Comparison of ENCODE assay signal across 8 mouse cellular contexts in the genomic region with DNA sequence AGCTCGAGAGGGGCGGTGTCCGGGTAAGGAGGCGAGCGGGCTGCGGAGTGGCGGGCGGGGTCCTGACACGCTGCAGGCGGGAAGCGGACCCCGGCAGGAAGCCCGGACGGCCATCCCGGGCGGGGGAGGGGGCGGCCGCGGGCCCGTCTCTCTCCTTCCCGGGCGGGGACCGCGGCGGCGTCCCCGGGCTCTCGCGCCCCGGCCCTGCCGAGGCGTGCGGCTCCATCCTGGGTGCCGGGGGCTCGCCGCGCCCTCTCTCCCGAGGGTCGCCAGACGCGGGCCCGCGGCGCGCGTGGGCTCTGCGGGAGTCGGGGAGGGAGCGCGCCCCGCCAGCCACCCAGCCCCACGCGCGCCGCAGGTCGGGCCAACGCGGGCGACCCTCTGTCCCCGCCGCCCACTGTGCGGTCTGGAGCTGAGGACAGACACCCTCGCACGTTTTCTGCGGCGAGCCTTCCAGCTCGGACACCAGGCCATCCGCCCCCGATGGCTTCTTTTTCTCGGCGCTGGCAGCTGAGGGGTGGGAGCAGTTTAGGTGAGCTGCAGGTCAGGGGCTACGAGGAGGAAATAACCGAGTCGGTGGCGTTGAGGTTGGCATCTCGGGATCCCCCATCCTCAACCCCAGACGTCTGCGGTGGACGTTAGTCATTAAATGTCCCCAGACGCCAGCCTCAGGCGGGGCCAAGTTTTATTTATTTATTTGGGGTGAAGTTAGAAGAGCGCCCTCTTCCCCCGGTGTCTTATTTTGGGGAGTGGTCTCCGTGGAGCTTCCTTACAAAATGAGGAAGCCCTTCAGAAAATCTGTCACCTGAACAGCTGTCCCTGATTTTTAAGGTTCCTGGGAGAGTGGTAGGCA. TPM values are rescaled to one million over a fixed set of nuclear protein-coding genes. Genes with fewer than 3 reads are reported as not detected.
DNase-seq lines count a peak whose midpoint lies in the region; ATAC-seq and TF ChIP-seq lines count a peak whose summit lies in the region.

No protein-coding gene starts in this region.

- peak overlapping the region; percentile 77 for H3K4me3 ChIP-seq in layer of hippocampus, adult 2 months
- H3K4me3 ChIP-seq in forebrain, embryonic 14.5 days (ENCODE audit: low read depth, low read length): peak overlapping the region; percentile 75
- peak overlapping the region; percentile 86 for H3K4me3 ChIP-seq in hindbrain, embryonic 14.5 days (replicated peaks; ENCODE audit: low read length)
- H3K4me3 ChIP-seq in liver, embryonic 11.5 days (ENCODE audit: low read depth, low read length): peak overlapping the region; percentile 95
- H3K4me3 ChIP-seq in myocyte: peak overlapping the region; percentile 78

- H3K27me3 ChIP-seq in forebrain, embryonic 14.5 days (replicated peaks; ENCODE audit: control insufficient read depth, insufficient read depth, low read length): no peaks in the 10 kb centered on the region
- no peaks in the 10 kb centered on the region for H3K27me3 ChIP-seq in hindbrain, embryonic 14.5 days (ENCODE audit: control insufficient read depth, insufficient read depth, low read length)
- no peaks in the 10 kb centered on the region for H3K27me3 ChIP-seq in liver, embryonic 11.5 days (replicated peaks; ENCODE audit: control insufficient read depth, insufficient read depth, low read length)
- no peaks in the 10 kb centered on the region for H3K27me3 ChIP-seq in myocyte (ENCODE audit: control insufficient read depth, insufficient read depth, insufficient read length)

- peak; percentile 77; the same call in 1 of the 2 replicates for ATAC-seq in forebrain, embryonic 14.5 days
- ATAC-seq in hindbrain, embryonic 14.5 days (ENCODE audit: low FRiP score): peak; percentile 77
- ATAC-seq in liver, embryonic 11.5 days (replicated peaks; ENCODE audit: low FRiP score): peak; percentile 15; the same call in 1 of the 2 replicates

- peaks cover 12% of the 10 kb centered on the region for H3K4me1 ChIP-seq in forebrain, embryonic 14.5 days (ENCODE audit: control insufficient read depth, insufficient read depth, low read length)
- H3K4me1 ChIP-seq in hindbrain, embryonic 14.5 days (replicated peaks; ENCODE audit: control insufficient read depth, insufficient read depth, low read length): 0 out of 2 replicates have a peak, but pooled peaks cover 7% of the 10 kb centered on the region
- peaks cover 4% of the 10 kb centered on the region for H3K4me1 ChIP-seq in liver, embryonic 11.5 days (replicated peaks; ENCODE audit: control insufficient read depth, insufficient read depth, low read length)

- H3K27ac ChIP-seq in layer of hippocampus, adult 2 months: peak overlapping the region; percentile 78
- H3K27ac ChIP-seq in forebrain, embryonic 14.5 days (ENCODE audit: low read depth, low read length): no peak overlapping the region
- H3K27ac ChIP-seq in hindbrain, embryonic 14.5 days: peak overlapping the region; percentile 58
- H3K27ac ChIP-seq in liver, embryonic 11.5 days (ENCODE audit: low read depth, low read length): peak overlapping the region; percentile 68

- peak; percentile 26 for TF ChIP-seq CTCF in layer of hippocampus, adult 2 months (conservative IDR thresholded peaks at IDR 0.05)

- no peak for TF ChIP-seq POLR2A in myocyte (IDR thresholded peaks at IDR 0.05; ENCODE audit: insufficient read length, low read depth)

- H3K9me3 ChIP-seq in forebrain, embryonic 14.5 days (replicated peaks; ENCODE audit: control insufficient read depth, low read length): no peaks in the 10 kb centered on the region
- H3K9me3 ChIP-seq in hindbrain, embryonic 14.5 days (ENCODE audit: control insufficient read depth, low read length): no peaks in the 10 kb centered on the region
- no peaks in the 10 kb centered on the region for H3K9me3 ChIP-seq in liver, embryonic 11.5 days (ENCODE audit: control insufficient read depth, low read length)

- WGBS in forebrain, embryonic 14.5 days: under 1% methylated on average over 41 of the region's 84 CpGs
- 0% methylated on average over 55 of the region's 84 CpGs for WGBS in hindbrain, embryonic 14.5 days
- under 1% methylated on average over 44 of the region's 84 CpGs for WGBS in liver, embryonic 11.5 days

- H3K4me2 ChIP-seq in forebrain, embryonic 14.5 days (ENCODE audit: low read length): peak overlapping the region; percentile 85
- peak overlapping the region; percentile 80 for H3K4me2 ChIP-seq in hindbrain, embryonic 14.5 days (replicated peaks)
- peak overlapping the region; percentile 76 for H3K4me2 ChIP-seq in liver, embryonic 11.5 days
- peak overlapping the region; percentile 97 for H3K4me2 ChIP-seq in myocyte (ENCODE audit: low read depth)

- no peaks in the 10 kb centered on the region for H3K36me3 ChIP-seq in forebrain, embryonic 14.5 days (ENCODE audit: control insufficient read depth, insufficient read depth, low read length)
- H3K36me3 ChIP-seq in hindbrain, embryonic 14.5 days (replicated peaks; ENCODE audit: control insufficient read depth, insufficient read depth): no peaks in the 10 kb centered on the region
- no peaks in the 10 kb centered on the region for H3K36me3 ChIP-seq in liver, embryonic 11.5 days (ENCODE audit: control insufficient read depth, insufficient read depth, low read length)
- H3K36me3 ChIP-seq in myocyte (ENCODE audit: control insufficient read depth, insufficient read depth): no peaks in the 10 kb centered on the region

- H3K79me2 ChIP-seq in myocyte (ENCODE audit: control insufficient read depth, insufficient read depth): peaks cover 51% of the 10 kb centered on the region

- H3K9ac ChIP-seq in forebrain, embryonic 14.5 days (ENCODE audit: low read length): peak overlapping the region; percentile 78
- peak overlapping the region; percentile 76 for H3K9ac ChIP-seq in hindbrain, embryonic 14.5 days
- peak overlapping the region; percentile 83 for H3K9ac ChIP-seq in liver, embryonic 11.5 days (ENCODE audit: low read depth, low read length)

- H3ac ChIP-seq in myocyte (ENCODE audit: control insufficient read depth, insufficient read length): peak overlapping the region; percentile 69

- DNase-seq in layer of hippocampus, adult 2 months (ENCODE audit: low spot score in 2 of 2): no peak
- no peak for DNase-seq in layer of hippocampus, adult 8-10 months (ENCODE audit: low spot score in 2 of 2)
- peak; percentile 31 for DNase-seq in adrenal gland, postnatal 25 days
- DNase-seq in forebrain, embryonic 14.5 days (ENCODE audit: low spot score): peak; percentile 29
- DNase-seq in hindbrain, embryonic 14.5 days (ENCODE audit: low spot score): no peak
- peak; percentile 52 for DNase-seq in liver, embryonic 11.5 days (ENCODE audit: low spot score)
- peak; percentile 23 for DNase-seq in thymus, postnatal 0 days (ENCODE audit: low spot score)

TF ChIP-seq in myocyte, 11 proteins besides CTCF, POLR2A, EP300 and RAD21:
- TF ChIP-seq MYOG (IDR thresholded peaks at IDR 0.05; ENCODE audit: control insufficient read depth in 1 of 3, insufficient read depth in 1 of 3, insufficient read length in 2 of 3, low read depth in 2 of 3) (no peak), MAX (IDR thresholded peaks at IDR 0.05; ENCODE audit: low read depth) (no peak), REST (IDR thresholded peaks at IDR 0.05; ENCODE audit: insufficient read depth, insufficient read length) (no peak), POLR2AphosphoS2 (IDR thresholded peaks at IDR 0.05; ENCODE audit: insufficient read length, low read depth) (no peak), E2F4 (IDR thresholded peaks at IDR 0.05; ENCODE audit: insufficient read depth) (no peak), USF1 (IDR thresholded peaks at IDR 0.05; ENCODE audit: low read depth) (no peak), TCF12 (IDR thresholded peaks at IDR 0.05; ENCODE audit: insufficient read depth, poor library complexity, severe bottlenecking) (no peak), MYOD1 (IDR thresholded peaks at IDR 0.05; ENCODE audit: control insufficient read depth in 1 of 3, insufficient read length in 2 of 3, low read depth in 2 of 3) (no peak), TCF3 (IDR thresholded peaks at IDR 0.05; ENCODE audit: insufficient read length, low read depth) (no peak), CEBPB (IDR thresholded peaks at IDR 0.05; ENCODE audit: insufficient read depth, poor library complexity, severe bottlenecking) (no peak), SRF (IDR thresholded peaks at IDR 0.05; ENCODE audit: control insufficient read depth, insufficient read length, low read depth) (no peak)

RNA-seq across cellular contexts. Expression of gene Epb41l2, which starts 0.6 kb away (rescaled TPM):
- total RNA-seq in layer of hippocampus, adult 2 months (2021): 10 to 100 TPM; 76.4 to 84.6 TPM
- 100 to 1,000 TPM in 2 of 4 experiments, 10 to 100 TPM in 2; 75.9 to 120 (median 95.5) TPM for total RNA-seq in layer of hippocampus, adult 8-10 months (2022)
- 70.7 and 82.6 TPM in 2 replicates for total RNA-seq in adrenal gland, postnatal 25 days (2021)
- polyA plus RNA-seq in forebrain, embryonic 14.5 days (2014; fragmentation: Nextera tagmentation; extraction: Ambion mirVana): 17.2 and 20.6 TPM in 2 replicates
- polyA plus RNA-seq in hindbrain, embryonic 14.5 days (2014; fragmentation: Nextera tagmentation; extraction: Ambion mirVana): 31.0 and 32.6 TPM in 2 replicates
- polyA plus RNA-seq in liver, embryonic 11.5 days (2014; fragmentation: Nextera tagmentation; extraction: Ambion mirVana): 29.6 and 31.1 TPM in 2 replicates
- 22.3 TPM for polyA plus RNA-seq in myocyte (2012; fragmentation: generic; extraction: Trizol)
- polyA plus RNA-seq in thymus, postnatal 0 days (2015; fragmentation: Nextera tagmentation; extraction: Ambion mirVana): 27.5 and 29.4 TPM in 2 replicates

RNA-seq across cellular contexts. Expression of gene Akap7, which starts 52.5 kb away (rescaled TPM):
- 10 to 100 TPM; 53.2 to 57.8 TPM for total RNA-seq in layer of hippocampus, adult 2 months (2021)
- total RNA-seq in layer of hippocampus, adult 8-10 months (2022): 10 to 100 TPM; 49.6 to 57.7 (median 53.5) TPM
- total RNA-seq in adrenal gland, postnatal 25 days (2021): 63.4 and 86.2 TPM in 2 replicates
- 20.3 and 28.0 TPM in 2 replicates for polyA plus RNA-seq in forebrain, embryonic 14.5 days (2014; fragmentation: Nextera tagmentation; extraction: Ambion mirVana)
- polyA plus RNA-seq in hindbrain, embryonic 14.5 days (2014; fragmentation: Nextera tagmentation; extraction: Ambion mirVana): 48.8 and 56.7 TPM in 2 replicates
- 21.6 and 25.3 TPM in 2 replicates for polyA plus RNA-seq in liver, embryonic 11.5 days (2014; fragmentation: Nextera tagmentation; extraction: Ambion mirVana)
- polyA plus RNA-seq in myocyte (2012; fragmentation: generic; extraction: Trizol): 9.0 TPM
- polyA plus RNA-seq in thymus, postnatal 0 days (2015; fragmentation: Nextera tagmentation; extraction: Ambion mirVana): 11.7 and 14.8 TPM in 2 replicates

Comparison
In these comparisons a context has a peak if more than half of its experiments do, and no peak if none do; other contexts are left out.
1. DNase-seq: peak in adrenal gland, postnatal 25 days (single experiment), forebrain, embryonic 14.5 days (single experiment), liver, embryonic 11.5 days (single experiment) and thymus, postnatal 0 days (single experiment); none in layer of hippocampus, adult 2 months (0 of 2), layer of hippocampus, adult 8-10 months (0 of 2) and hindbrain, embryonic 14.5 days (single experiment).
2. ATAC-seq: peak in every context shown above with its lines; median percentile 77 in forebrain, embryonic 14.5 days; 77 in hindbrain, embryonic 14.5 days; 15 in liver, embryonic 11.5 days.
3. Peak in every context shown above with its lines, with median percentiles within 50 percentile points of each other: H3K4me3 ChIP-seq, H3K4me2 ChIP-seq and H3K9ac ChIP-seq.